Mouse (Mus musculus) midbrain, embryonic 12.5 days (tissue): ENCODE measurements around the gene Sema4b. TPM values are rescaled to one million over a fixed set of nuclear protein-coding genes. Genes with fewer than 3 reads are reported as not detected.

Source experiments
- ATAC-seq: fragments of 200-750 bp; cut with Nextera tagmentation; 2 replicates; pipeline ENCODE4 v1.8.0; 2017; ENCODE audit warnings: low read depth, moderate TSS enrichment, moderate library complexity; ENCODE audit not compliant: low FRiP score
- H3K27ac ChIP-seq: fragments of 300-500 bp; sonication (generic); replicated peaks from 2 replicates; pipeline ENCODE4 v1.5.1; 2016; ENCODE audit warnings: mild to moderate bottlenecking
- H3K27me3 ChIP-seq: fragments of 300-500 bp; sonication (generic); 2 replicates; pipeline ENCODE4 v1.6.1; 2016; ENCODE audit warnings: mild to moderate bottlenecking
- H3K36me3 ChIP-seq: fragments of 300-500 bp; sonication (generic); 2 replicates; pipeline ENCODE4 v1.6.1; 2016
- H3K4me1 ChIP-seq: fragments of 300-500 bp; sonication (generic); 2 replicates; pipeline ENCODE4 v1.6.1; 2016
- H3K4me2 ChIP-seq: fragments of 300-500 bp; sonication (generic); replicated peaks from 2 replicates; pipeline ENCODE4 v1.6.1; 2016; ENCODE audit warnings: mild to moderate bottlenecking, moderate library complexity
- H3K4me3 ChIP-seq: fragments of 300-500 bp; sonication (generic); 2 replicates; pipeline ENCODE4 v1.5.1; 2016; ENCODE audit warnings: mild to moderate bottlenecking
- H3K9ac ChIP-seq: fragments of 300-500 bp; sonication (generic); replicated peaks from 2 replicates; pipeline ENCODE4 v1.6.1; 2016; ENCODE audit warnings: mild to moderate bottlenecking, moderate library complexity
- H3K9me3 ChIP-seq: fragments of 300-500 bp; sonication (generic); 2 replicates; pipeline ENCODE4 v1.6.1; 2016; ENCODE audit warnings: mild to moderate bottlenecking
- WGBS: fragments of 180-500 bp; shearing (Covaris S2); methylation state at CpG from one replicate; pipeline ENCODE4 v1.1.7; 2016; 5-methylcytosine and 5-hydroxymethylcytosine counted together
- polyA plus RNA-seq: library from polyadenylated mRNA; unstranded; fragments of >200 nt; fragmentation: Nextera tagmentation; extraction: Ambion mirVana; gene quantifications from 2 replicates; pipeline ENCODE4 v1.2.1, GENCODE M21; 2016

Gene Sema4b
- polyA plus RNA-seq, 1 experiment from 2014 or later: 17.7 TPM

DNA sequence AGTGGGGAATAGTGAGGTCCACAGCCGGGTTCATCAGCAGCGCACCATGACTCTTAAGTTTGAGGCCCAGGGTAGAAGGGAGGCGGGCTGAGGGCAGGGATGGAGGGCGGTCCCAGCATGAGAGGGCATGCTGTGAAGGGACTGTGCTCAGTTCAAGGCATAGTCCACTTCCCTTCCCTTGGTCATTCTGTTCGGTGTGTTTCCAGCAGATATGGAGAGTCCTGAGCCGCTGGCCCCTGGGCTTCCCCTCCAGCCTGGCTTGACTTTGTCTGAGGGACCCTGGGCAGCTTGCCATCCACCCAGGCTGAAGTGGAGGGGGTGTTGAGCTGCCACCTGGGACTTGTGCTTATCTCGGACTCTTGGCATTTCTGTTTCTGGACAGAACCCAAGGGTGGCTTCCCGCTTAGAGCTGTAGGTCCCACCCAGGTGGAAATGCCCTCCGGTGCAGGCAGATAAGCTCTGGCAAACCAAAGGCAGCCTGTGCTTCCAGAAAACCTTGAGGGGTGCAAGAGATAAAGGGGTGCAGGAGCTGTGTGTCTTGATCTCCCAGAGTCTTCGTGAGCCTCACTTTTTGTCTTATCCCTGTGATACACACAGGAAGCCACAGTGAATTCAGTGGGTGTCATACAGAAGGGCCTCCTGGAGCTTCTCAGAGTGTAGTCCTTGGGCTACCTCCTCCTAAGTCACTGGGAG lies 22.2 kb downstream of the Sema4b start:
- Histone ChIP-seq H3K9me3 (no peaks in the 10 kb centered on the region), H3K27ac (no peak overlapping the region; the same call in 1 of the 2 replicates), H3K9ac (no peak overlapping the region), H3K4me1 (peaks cover 30% of the 10 kb centered on the region), H3K4me3 (no peak overlapping the region), H3K27me3 (no peaks in the 10 kb centered on the region), H3K36me3 (peaks cover 13% of the 10 kb centered on the region), H3K4me2 (no peak overlapping the region)
- 86% methylated on average over 10 of the region's 10 CpGs for WGBS
- no peak for ATAC-seq

DNA sequence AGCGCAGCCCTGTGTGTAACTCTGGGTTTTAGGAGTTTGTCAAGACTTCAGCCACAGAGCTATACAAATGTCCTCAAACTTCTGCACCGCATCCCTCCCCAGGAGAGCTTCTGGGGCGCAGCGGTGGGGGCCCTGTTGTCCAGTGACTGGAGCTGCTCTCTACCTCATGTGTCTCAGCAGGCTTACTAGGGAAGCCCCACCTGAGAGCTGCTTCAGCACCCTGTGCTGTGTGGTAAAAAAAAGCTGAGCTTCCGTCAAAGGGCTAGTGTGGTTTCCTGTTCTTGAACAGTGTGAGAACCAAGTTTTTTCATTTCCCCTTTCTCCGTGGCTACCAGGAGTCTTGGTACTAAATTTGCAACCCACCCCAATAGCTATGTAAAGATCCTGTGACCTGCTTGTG lies 23.0 kb downstream of the Sema4b start:
- Histone ChIP-seq H3K4me3 (no peak overlapping the region), H3K9ac (0 out of 2 replicates have a peak overlapping the region, but pooled peaks have one; percentile 15), H3K36me3 (peaks cover 13% of the 10 kb centered on the region), H3K9me3 (no peaks in the 10 kb centered on the region), H3K27me3 (no peaks in the 10 kb centered on the region), H3K27ac (0 out of 2 replicates have a peak overlapping the region, but pooled peaks have one; percentile 35), H3K4me1 (peaks cover 24% of the 10 kb centered on the region), H3K4me2 (no peak overlapping the region)
- no peak for ATAC-seq
- WGBS: 84% methylated on average over 6 of the region's 6 CpGs

DNA sequence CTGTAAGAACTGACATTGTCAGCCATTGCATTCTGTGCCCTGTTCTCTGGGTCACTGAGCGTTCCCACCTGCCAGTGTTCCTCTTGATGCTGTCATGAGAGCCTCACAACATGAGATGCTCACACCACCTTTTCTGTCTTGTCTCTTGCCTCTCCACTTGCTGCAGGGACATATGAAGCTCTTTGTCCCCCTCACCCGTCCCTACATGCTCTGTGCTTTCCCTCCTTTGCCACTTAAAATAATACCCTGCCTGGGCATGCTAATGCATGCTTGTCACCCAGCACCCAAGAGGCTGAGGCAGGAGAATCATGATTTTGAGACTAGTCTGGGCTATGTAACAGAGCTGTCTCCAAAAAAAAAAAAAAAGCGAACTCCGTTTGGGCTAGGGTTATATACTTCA lies 24.3 kb downstream of the Sema4b start:
- Histone ChIP-seq H3K4me2 (no peak overlapping the region), H3K27ac (no peak overlapping the region), H3K9me3 (no peaks in the 10 kb centered on the region), H3K4me1 (peaks cover 24% of the 10 kb centered on the region), H3K4me3 (no peak overlapping the region), H3K9ac (no peak overlapping the region), H3K36me3 (peaks cover 13% of the 10 kb centered on the region), H3K27me3 (no peaks in the 10 kb centered on the region)
- no peak for ATAC-seq
- WGBS: 87% methylated on average over 4 of the region's 4 CpGs

DNA sequence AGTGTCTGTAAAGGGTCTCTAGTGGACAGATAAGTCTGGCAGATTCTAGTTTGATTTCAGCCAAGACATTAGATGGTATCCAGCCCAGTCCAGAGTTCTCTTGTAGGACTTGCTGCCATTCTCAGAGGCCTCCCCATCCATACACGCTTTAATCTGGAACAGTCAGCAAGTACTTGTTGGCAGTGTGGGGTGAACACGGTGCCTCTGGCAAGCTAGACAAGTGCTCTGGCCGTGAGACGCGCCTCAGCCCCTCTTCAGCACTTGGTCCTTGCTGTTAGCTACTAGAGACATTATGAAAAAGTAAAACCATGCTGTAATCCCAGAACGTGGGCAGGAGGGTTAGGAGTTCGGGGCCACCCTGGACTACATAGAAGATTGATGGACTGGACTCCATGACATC lies 27.0 kb downstream of the Sema4b start:
- no peak overlapping the region for H3K9ac ChIP-seq
- peaks cover 17% of the 10 kb centered on the region for H3K4me1 ChIP-seq
- no peaks in the 10 kb centered on the region for H3K27me3 ChIP-seq
- no peak for ATAC-seq
- H3K27ac ChIP-seq: no peak overlapping the region
- peaks cover 36% of the 10 kb centered on the region for H3K36me3 ChIP-seq
- H3K4me3 ChIP-seq: no peak overlapping the region
- H3K9me3 ChIP-seq: no peaks in the 10 kb centered on the region
- H3K4me2 ChIP-seq: no peak overlapping the region
- 94% methylated on average over 7 of the region's 7 CpGs for WGBS

DNA sequence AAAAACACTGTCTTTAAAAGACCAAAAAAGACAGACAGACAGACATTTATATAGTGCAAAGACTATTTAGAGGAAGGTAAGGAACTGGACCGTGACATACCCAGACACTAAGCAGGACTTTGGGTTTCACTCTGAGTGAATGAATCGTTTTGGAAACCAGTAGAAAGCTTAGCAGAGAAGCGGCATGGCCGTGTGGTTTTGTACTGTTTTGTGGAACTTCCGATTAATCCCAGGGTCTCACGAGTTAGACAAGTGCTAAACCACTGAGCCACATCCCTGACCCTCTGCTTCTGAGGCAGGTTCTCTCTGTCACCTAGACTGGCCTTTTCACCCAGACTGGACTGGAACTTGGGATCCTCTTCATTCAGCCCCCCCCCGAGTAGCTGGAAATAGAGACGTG lies 27.8 kb downstream of the Sema4b start:
- H3K9me3 ChIP-seq: no peaks in the 10 kb centered on the region
- peaks cover 45% of the 10 kb centered on the region for H3K36me3 ChIP-seq
- H3K9ac ChIP-seq: no peak overlapping the region
- no peak overlapping the region for H3K4me3 ChIP-seq
- no peak overlapping the region for H3K4me2 ChIP-seq
- peaks cover 10% of the 10 kb centered on the region for H3K4me1 ChIP-seq
- H3K27ac ChIP-seq: 0 out of 2 replicates have a peak overlapping the region, but pooled peaks have one; percentile 71
- no peak for ATAC-seq
- H3K27me3 ChIP-seq: no peaks in the 10 kb centered on the region
- WGBS: 72% methylated on average over 8 of the region's 8 CpGs

DNA sequence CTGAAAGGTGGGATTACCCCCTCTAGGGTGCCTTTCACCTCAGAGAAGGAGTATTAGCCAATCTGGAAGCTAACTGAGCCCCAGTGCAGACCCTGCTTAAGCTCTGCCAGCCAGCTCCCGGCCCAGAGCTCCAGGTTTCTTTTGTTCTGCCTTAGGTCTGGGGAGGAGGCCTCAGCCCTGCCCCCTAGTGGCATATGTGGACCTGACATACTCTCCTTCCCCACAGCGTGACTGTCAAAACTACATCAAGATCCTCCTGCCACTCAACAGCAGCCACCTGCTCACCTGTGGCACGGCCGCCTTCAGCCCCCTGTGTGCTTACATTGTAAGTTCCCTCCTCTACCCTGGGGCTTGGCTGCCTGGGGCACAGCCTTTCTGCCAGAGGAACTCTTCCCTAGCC lies 28.8 kb downstream of the Sema4b start:
- 23% methylated on average over 4 of the region's 4 CpGs for WGBS
- peak; percentile 83 for ATAC-seq
- Histone ChIP-seq H3K4me1 (peaks cover 8% of the 10 kb centered on the region), H3K4me3 (no peak overlapping the region), H3K4me2 (no peak overlapping the region), H3K27me3 (no peaks in the 10 kb centered on the region), H3K36me3 (peaks cover 54% of the 10 kb centered on the region), H3K9ac (peak overlapping the region; percentile 31; the same call in 1 of the 2 replicates), H3K27ac (peak overlapping the region; percentile 71), H3K9me3 (no peaks in the 10 kb centered on the region)

DNA sequence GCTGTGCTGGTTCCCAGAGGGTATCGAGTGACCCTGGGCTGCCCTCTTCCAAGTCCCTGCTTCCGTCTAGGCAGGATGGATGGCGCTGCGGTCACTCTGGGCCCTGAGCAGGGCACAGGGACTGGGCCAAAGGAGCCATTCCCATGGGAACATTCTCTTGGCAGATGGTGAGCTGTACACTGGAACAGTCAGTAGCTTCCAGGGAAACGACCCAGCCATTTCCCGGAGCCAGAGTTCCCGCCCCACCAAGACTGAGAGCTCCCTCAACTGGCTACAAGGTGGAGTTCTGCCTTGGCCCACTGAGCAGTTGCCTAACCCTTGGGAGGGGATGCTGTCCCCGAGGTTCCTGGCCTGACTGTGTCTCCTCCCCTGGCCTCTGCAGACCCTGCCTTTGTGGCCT lies 29.9 kb downstream of the Sema4b start:
- WGBS: 79% methylated on average over 8 of the region's 8 CpGs
- Histone ChIP-seq H3K4me3 (no peak overlapping the region), H3K4me1 (peaks cover 4% of the 10 kb centered on the region), H3K4me2 (no peak overlapping the region), H3K36me3 (peaks cover 66% of the 10 kb centered on the region), H3K9me3 (no peaks in the 10 kb centered on the region), H3K27me3 (no peaks in the 10 kb centered on the region), H3K27ac (no peak overlapping the region), H3K9ac (no peak overlapping the region)
- ATAC-seq: no peak

DNA sequence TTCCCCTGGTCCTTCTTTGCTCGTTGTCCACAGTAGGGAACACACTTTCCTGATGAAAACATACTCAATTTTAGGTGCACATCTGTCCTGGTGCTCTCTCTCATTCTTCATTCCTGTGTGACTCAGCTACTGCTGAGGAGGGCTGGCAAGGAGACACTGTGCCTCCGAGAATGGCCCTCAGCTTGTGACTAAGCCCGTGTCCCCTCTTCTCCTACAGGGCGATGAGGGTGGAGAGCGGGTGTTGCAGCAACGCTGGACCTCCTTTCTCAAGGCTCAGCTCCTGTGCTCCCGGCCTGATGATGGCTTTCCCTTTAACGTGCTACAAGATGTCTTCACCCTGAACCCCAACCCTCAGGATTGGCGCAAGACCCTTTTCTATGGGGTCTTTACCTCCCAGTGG lies 32.0 kb downstream of the Sema4b start:
- 92% methylated on average over 9 of the region's 9 CpGs for WGBS
- H3K27ac ChIP-seq: no peak overlapping the region
- H3K4me2 ChIP-seq: no peak overlapping the region
- H3K9me3 ChIP-seq: no peaks in the 10 kb centered on the region
- ATAC-seq: no peak
- peaks cover 4% of the 10 kb centered on the region for H3K4me1 ChIP-seq
- peaks cover 70% of the 10 kb centered on the region for H3K36me3 ChIP-seq
- no peak overlapping the region for H3K9ac ChIP-seq
- no peak overlapping the region for H3K4me3 ChIP-seq
- no peaks in the 10 kb centered on the region for H3K27me3 ChIP-seq

DNA sequence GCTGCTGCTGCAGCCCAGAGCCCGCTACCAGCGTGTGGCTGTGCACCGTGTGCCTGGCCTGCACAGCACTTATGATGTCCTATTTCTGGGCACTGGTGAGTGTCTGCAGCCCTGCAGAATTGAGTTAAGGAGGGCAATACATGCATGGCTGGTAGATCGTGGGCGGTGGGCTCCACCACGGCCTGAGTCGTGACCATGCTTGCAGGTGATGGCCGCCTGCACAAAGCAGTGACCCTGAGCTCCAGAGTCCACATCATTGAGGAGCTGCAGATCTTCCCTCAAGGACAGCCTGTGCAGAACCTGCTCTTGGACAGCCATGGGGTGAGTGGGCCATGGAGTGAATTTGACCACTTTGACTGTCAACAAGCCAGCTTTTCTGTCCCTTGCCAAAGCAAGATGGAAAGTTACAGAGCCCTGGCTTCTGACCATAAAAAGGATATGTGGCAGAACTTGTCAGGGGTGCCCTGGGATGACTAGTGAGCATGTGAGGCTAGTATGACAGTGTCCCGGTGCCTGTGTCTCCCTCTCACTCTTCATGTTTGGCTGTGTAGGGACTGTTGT lies 33.7 kb downstream of the Sema4b start:
- Histone ChIP-seq H3K36me3 (peaks cover 86% of the 10 kb centered on the region), H3K9ac (no peak overlapping the region), H3K4me2 (no peak overlapping the region), H3K9me3 (no peaks in the 10 kb centered on the region), H3K4me1 (peaks cover under 1% of the 10 kb centered on the region; the same call in 1 of the 2 replicates), H3K27ac (no peak overlapping the region), H3K4me3 (no peak overlapping the region), H3K27me3 (no peaks in the 10 kb centered on the region)
- 95% methylated on average over 9 of the region's 9 CpGs for WGBS
- ATAC-seq: no peak

DNA sequence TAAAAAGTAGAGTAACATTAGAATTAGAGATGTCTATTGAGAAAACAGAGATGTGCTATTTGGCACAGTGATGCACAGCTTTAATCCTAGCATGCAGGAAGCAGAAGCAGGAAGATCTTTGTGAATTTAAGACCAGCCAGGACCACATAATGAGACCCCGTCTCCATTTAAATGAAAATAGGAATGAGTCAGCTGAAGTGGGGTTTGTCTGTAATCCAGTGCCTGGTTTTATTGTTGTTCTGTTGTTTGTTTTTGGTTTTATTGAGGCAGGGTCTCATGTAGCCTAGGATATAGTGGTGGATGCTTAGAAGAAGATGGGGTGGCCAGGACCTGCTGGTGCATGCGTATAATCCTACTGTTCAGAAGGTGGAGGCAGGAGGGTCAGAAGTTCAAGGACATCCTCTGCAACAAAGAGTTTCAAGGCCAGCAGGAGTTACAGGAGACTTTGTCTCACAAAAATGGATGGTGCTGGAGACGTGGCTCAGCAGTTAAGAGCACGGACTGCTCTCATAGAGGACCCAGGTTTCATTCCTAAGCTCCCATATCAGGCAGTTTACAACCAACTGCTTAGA lies 34.6 kb downstream of the Sema4b start:
- Histone ChIP-seq H3K4me1 (no peaks in the 10 kb centered on the region), H3K36me3 (peaks cover 94% of the 10 kb centered on the region), H3K27me3 (no peaks in the 10 kb centered on the region), H3K9ac (no peak overlapping the region), H3K4me2 (no peak overlapping the region), H3K9me3 (no peaks in the 10 kb centered on the region), H3K27ac (no peak overlapping the region), H3K4me3 (no peak overlapping the region)
- ATAC-seq: no peak
- WGBS: 84% methylated on average over 4 of the region's 4 CpGs

DNA sequence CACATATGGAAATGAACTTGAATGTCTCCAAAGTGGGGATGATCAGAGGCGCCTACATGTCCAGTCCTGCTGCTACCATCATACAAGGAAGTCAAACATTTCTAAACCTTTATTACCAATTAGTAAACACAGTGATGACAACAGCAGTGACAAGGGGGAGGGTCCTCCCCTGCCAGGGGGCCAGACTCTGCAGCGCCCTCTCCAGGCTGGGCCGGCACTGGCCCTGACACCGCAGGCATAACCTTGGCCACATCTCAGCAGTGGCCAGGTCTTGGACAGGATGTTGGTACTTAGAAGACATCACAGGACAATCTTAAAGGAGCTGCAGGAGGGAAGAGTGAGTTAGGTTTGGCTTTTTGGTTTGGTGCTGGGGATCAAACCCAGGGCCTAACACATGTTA lies 40.4 kb downstream of the Sema4b start:
- H3K4me2 ChIP-seq: no peak overlapping the region
- 95% methylated on average over 4 of the region's 4 CpGs for WGBS
- peaks cover 22% of the 10 kb centered on the region for H3K27me3 ChIP-seq
- H3K27ac ChIP-seq: no peak overlapping the region
- no peak for ATAC-seq
- no peaks in the 10 kb centered on the region for H3K9me3 ChIP-seq
- peaks cover 53% of the 10 kb centered on the region for H3K36me3 ChIP-seq
- no peak overlapping the region for H3K4me3 ChIP-seq
- no peak overlapping the region for H3K9ac ChIP-seq
- H3K4me1 ChIP-seq: peaks cover 7% of the 10 kb centered on the region

DNA sequence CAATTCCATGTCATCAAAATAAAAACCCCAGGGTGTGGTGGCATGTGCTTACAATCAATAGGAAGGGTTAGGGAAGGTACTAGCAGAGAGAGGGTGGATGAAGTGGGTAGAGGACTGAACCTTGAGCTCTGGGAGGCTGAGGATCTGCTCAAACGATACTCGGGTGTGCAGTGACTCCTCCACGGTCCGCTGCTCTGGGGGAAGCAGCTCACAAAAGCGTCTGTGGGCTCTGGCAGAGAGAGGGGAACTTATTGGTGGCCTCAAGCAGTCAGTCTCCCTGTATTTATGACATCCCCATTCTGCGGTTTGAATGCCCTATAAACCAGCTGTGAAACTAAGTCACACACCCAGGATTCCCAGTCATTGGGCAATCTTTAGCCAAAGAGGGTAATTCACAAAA lies 43.6 kb downstream of the Sema4b start:
- H3K4me2 ChIP-seq: no peak overlapping the region
- H3K27ac ChIP-seq: no peak overlapping the region
- H3K4me3 ChIP-seq: no peak overlapping the region
- ATAC-seq: no peak
- no peaks in the 10 kb centered on the region for H3K9me3 ChIP-seq
- H3K27me3 ChIP-seq: peaks cover 22% of the 10 kb centered on the region
- no peak overlapping the region for H3K9ac ChIP-seq
- WGBS: 64% methylated on average over 6 of the region's 6 CpGs
- H3K4me1 ChIP-seq: peaks cover 20% of the 10 kb centered on the region
- H3K36me3 ChIP-seq: peaks cover 26% of the 10 kb centered on the region
